Mouse (Mus musculus): ENCODE measurements around the gene Etv6. TPM values are rescaled to one million over a fixed set of nuclear protein-coding genes. Genes with fewer than 3 reads are reported as not detected.
A peak's percentile ranks its signal among the peaks of the same experiment; 100 is the strongest.

The Etv6 gene
- total RNA-seq, 2 experiments from 2014 or later = 9.2 to 9.8 TPM

- no peak overlapping the region for H3K4me3 ChIP-seq
- no peak for DNase-seq (ENCODE audit: low spot score in 2 of 2)
- no peak for TF ChIP-seq CTCF (conservative IDR thresholded peaks at IDR 0.05)
- 0 out of 2 replicates have a peak overlapping the region, but pooled peaks have one; percentile 12 for H3K27ac ChIP-seq
These were observed 153.2 kb downstream of the Etv6 start for GRCm38 (mm10) chr6:134188719-134189118.

- TF ChIP-seq CTCF (conservative IDR thresholded peaks at IDR 0.05) = no peak
These were observed 153.7 kb downstream of the Etv6 start for GRCm38 (mm10) chr6:134189174-134189573.

GRCm38 (mm10) chr6:134189575-134190132 lies 154.2 kb downstream of the Etv6 start:
- DNase-seq (ENCODE audit: low spot score in 2 of 2) = no peak
- Histone ChIP-seq H3K27ac (peak overlapping the region; percentile 8), H3K4me3 (no peak overlapping the region)
- no peak for TF ChIP-seq CTCF (conservative IDR thresholded peaks at IDR 0.05)

More at GRCm38 (mm10) chr6:134189174-134189573, 153.7 kb downstream of the Etv6 start:
- DNase-seq (ENCODE audit: low spot score in 2 of 2) = no peak
- H3K27ac ChIP-seq = peak overlapping the region; percentile 12; the same call in 1 of the 2 replicates
- no peak overlapping the region for H3K4me3 ChIP-seq

GRCm38 (mm10) chr6:134190597-134191278 lies 155.2 kb downstream of the Etv6 start:
- no peak for DNase-seq (ENCODE audit: low spot score in 2 of 2)
- Histone ChIP-seq H3K4me3 (no peak overlapping the region), H3K27ac (peak overlapping the region; percentile 8; the same call in 1 of the 2 replicates)
- no peak for TF ChIP-seq CTCF (conservative IDR thresholded peaks at IDR 0.05)

GRCm38 (mm10) chr6:134192710-134193109 lies 157.2 kb downstream of the Etv6 start:
- DNase-seq (ENCODE audit: low spot score in 2 of 2) = no peak
- Histone ChIP-seq H3K27ac (no peak overlapping the region), H3K4me3 (no peak overlapping the region)
- TF ChIP-seq CTCF (conservative IDR thresholded peaks at IDR 0.05) = no peak

- no peak overlapping the region for H3K4me3 ChIP-seq
- DNase-seq (ENCODE audit: low spot score in 2 of 2) = no peak
- no peak for TF ChIP-seq CTCF (conservative IDR thresholded peaks at IDR 0.05)
- peak overlapping the region; percentile 52; the same call in 1 of the 2 replicates for H3K27ac ChIP-seq
These were observed 164.4 kb downstream of the Etv6 start for GRCm38 (mm10) chr6:134199895-134200294.

- no peak overlapping the region for H3K27ac ChIP-seq
- no peak for DNase-seq (ENCODE audit: low spot score in 2 of 2)
- TF ChIP-seq CTCF (conservative IDR thresholded peaks at IDR 0.05) = no peak
These were observed 165.1 kb downstream of the Etv6 start for GRCm38 (mm10) chr6:134200577-134200976.

GRCm38 (mm10) chr6:134202176-134202575 lies 166.7 kb downstream of the Etv6 start:
- TF ChIP-seq CTCF (conservative IDR thresholded peaks at IDR 0.05) = no peak
- no peak overlapping the region for H3K27ac ChIP-seq
- no peak overlapping the region for H3K4me3 ChIP-seq
- no peak for DNase-seq (ENCODE audit: low spot score in 2 of 2)

More at GRCm38 (mm10) chr6:134200577-134200976, 165.1 kb downstream of the Etv6 start:
- no peak overlapping the region for H3K4me3 ChIP-seq

- no peak for TF ChIP-seq CTCF (conservative IDR thresholded peaks at IDR 0.05)
- Histone ChIP-seq H3K4me3 (no peak overlapping the region), H3K27ac (no peak overlapping the region)
- DNase-seq (ENCODE audit: low spot score in 2 of 2) = no peak
These were observed 169.7 kb downstream of the Etv6 start for GRCm38 (mm10) chr6:134205163-134205562.

- no peak for TF ChIP-seq CTCF (conservative IDR thresholded peaks at IDR 0.05)
- DNase-seq (ENCODE audit: low spot score in 2 of 2) = no peak
- Histone ChIP-seq H3K27ac (no peak overlapping the region), H3K4me3 (no peak overlapping the region)
These were observed 170.2 kb downstream of the Etv6 start for GRCm38 (mm10) chr6:134205726-134206125.

GRCm38 (mm10) chr6:134206251-134206650 lies 170.8 kb downstream of the Etv6 start:
- no peak overlapping the region for H3K4me3 ChIP-seq
- TF ChIP-seq CTCF (conservative IDR thresholded peaks at IDR 0.05) = no peak
- DNase-seq (ENCODE audit: low spot score in 2 of 2) = no peak
- no peak overlapping the region for H3K27ac ChIP-seq

GRCm38 (mm10) chr6:134207391-134208179 lies 172.1 kb downstream of the Etv6 start:
- TF ChIP-seq CTCF (conservative IDR thresholded peaks at IDR 0.05) = no peak
- Histone ChIP-seq H3K4me3 (peak overlapping the region; percentile 19; the same call in 1 of the 2 replicates), H3K27ac (no peak overlapping the region; the same call in 1 of the 2 replicates)
- peak; percentile 39 to 60 for DNase-seq (ENCODE audit: low spot score in 2 of 2)
